Mouse (Mus musculus) thymus, adult 2 months (tissue): ENCODE results near the gene Fcamr. TPM values are rescaled to one million over a fixed set of nuclear protein-coding genes. Genes with fewer than 3 reads are reported as not detected.

Source experiments
- DNase-seq: peaks from one replicate; pipeline ENCODE4 v3.0.0; 2021
- H3K27ac ChIP-seq: fragments of 200-500 bp; 2 replicates; pipeline ENCODE4 v1.5.1; 2012; ENCODE audit warnings: low read length, control low read depth; ENCODE audit not compliant: control insufficient read depth, insufficient read depth
- H3K27me3 ChIP-seq: fragments of 200-500 bp; 2 replicates; pipeline ENCODE4 v1.6.1; 2012; ENCODE audit warnings: mild to moderate bottlenecking, low read length, moderate library complexity, mixed read lengths; ENCODE audit not compliant: control insufficient read depth, insufficient read depth
- H3K36me3 ChIP-seq: fragments of 200-500 bp; 2 replicates; pipeline ENCODE4 v1.6.1; 2012; ENCODE audit warnings: mild to moderate bottlenecking, low read length, moderate library complexity; ENCODE audit not compliant: control insufficient read depth, insufficient read depth
- H3K4me1 ChIP-seq: fragments of 200-500 bp; replicated peaks from 2 replicates; pipeline ENCODE4 v1.6.1; 2012; ENCODE audit warnings: low read length; ENCODE audit not compliant: control insufficient read depth, insufficient read depth
- H3K4me3 ChIP-seq: fragments of 200-500 bp; 2 replicates; pipeline ENCODE4 v1.5.1; 2012; ENCODE audit warnings: mild to moderate bottlenecking, low read length, control low read depth, moderate library complexity; ENCODE audit not compliant: control insufficient read depth, insufficient read depth
- CTCF ChIP-seq: fragments of 200-500 bp; IDR thresholded peaks from 2 replicates; pipeline ENCODE4 v1.5.1; 2012; ENCODE audit warnings: mild to moderate bottlenecking, control low read depth, low read length, moderate library complexity, borderline replicate concordance; ENCODE audit not compliant: control insufficient read depth, poor library complexity, insufficient read depth; ENCODE audit errors: extremely low read depth
- POLR2A ChIP-seq: fragments of 200-500 bp; IDR thresholded peaks from 2 replicates; pipeline ENCODE4 v1.6.1; 2012; ENCODE audit warnings: mild to moderate bottlenecking, low read length, control low read depth, moderate library complexity; ENCODE audit not compliant: control insufficient read depth, poor library complexity, insufficient read depth; ENCODE audit errors: extremely low read depth
- WGBS: fragments of 180-500 bp; shearing (Covaris S2); methylation state at CpG from one replicate; pipeline ENCODE4 v1.1.7; 2018; 5-methylcytosine and 5-hydroxymethylcytosine counted together
- polyA plus RNA-seq: library from polyadenylated mRNA; depleted of rRNA; stranded (reverse); fragments of >200 nt; gene quantifications from 2 replicates; pipeline ENCODE4 v1.2.3, GENCODE M21; 2012; rRNA removed

Gene Fcamr
- polyA plus RNA-seq, 1 experiment: 0.28 TPM

- Histone ChIP-seq H3K4me3 (no peak overlapping the region), H3K4me1 (peaks cover 16% of the 10 kb centered on the region), H3K36me3 (no peaks in the 10 kb centered on the region), H3K27ac (no peak overlapping the region), H3K27me3 (no peaks in the 10 kb centered on the region)
- peak; percentile 53 for DNase-seq
- 16% methylated on average over 4 of the region's 4 CpGs for WGBS
- TF ChIP-seq CTCF (no peak), POLR2A (no peak)
These were observed 63.5 kb downstream of the Fcamr start for GRCm38 (mm10) chr1:130864238-130864637.

Other genes with a start within 250 kb of the Fcamr start
- gene Zp3r, start 171.3 kb upstream of the Fcamr start, polyA plus RNA-seq: not detected in 2 replicates
- 0.19 and 0.77 TPM in 2 replicates for gene C4bp, start 139.3 kb upstream of the Fcamr start, polyA plus RNA-seq
- gene Gm29427, start 85.1 kb upstream of the Fcamr start, polyA plus RNA-seq: 0.09 TPM in 1 of 2 replicates, not detected in the other
- 3.9 and 4.7 TPM in 2 replicates for gene Yod1, start 83.6 kb upstream of the Fcamr start, polyA plus RNA-seq
- gene Pfkfb2, start 71.6 kb upstream of the Fcamr start, polyA plus RNA-seq: 9.2 and 9.5 TPM in 2 replicates
- gene AA986860, start 68.9 kb upstream of the Fcamr start, polyA plus RNA-seq: 0.54 and 1.1 TPM in 2 replicates
- 3.0 and 4.3 TPM in 2 replicates for gene Pigr, start 25.8 kb downstream of the Fcamr start, polyA plus RNA-seq
- 9.7 and 15.4 TPM in 2 replicates for gene Fcmr, start 64.8 kb downstream of the Fcamr start, polyA plus RNA-seq
- 0.26 and 0.28 TPM in 2 replicates for gene Il24, start 86.6 kb downstream of the Fcamr start, polyA plus RNA-seq
- gene Il20, start 110.5 kb downstream of the Fcamr start, polyA plus RNA-seq: not detected in 2 replicates
- not detected in 2 replicates for gene Il19, start 139.2 kb downstream of the Fcamr start, polyA plus RNA-seq
- 0.09 and 0.15 TPM in 2 replicates for gene Il10, start 218.9 kb downstream of the Fcamr start, polyA plus RNA-seq